Mouse (Mus musculus): Measurements from ENCODE around the gene Gm8232. TPM values are rescaled to one million over a fixed set of nuclear protein-coding genes. Genes with fewer than 3 reads are reported as not detected.
"Not testable (repeated sequence)": the region's sequence is repeated elsewhere in the genome, so short reads cannot be mapped to it uniquely, and the experiment has no call there.

Gm8232 gene
- polyA plus RNA-seq (2012; fragmentation: generic; extraction: Trizol) = not detected
- long read RNA-seq, experiment 1 = 0 reads
- long read RNA-seq, experiment 2 = 0 reads

- H3K79me3 ChIP-seq (ENCODE audit: low read depth) = not testable (repeated sequence)
Measured at GRCm38 (mm10) chr14:44433335-44433734, at the start of gene Gm8232. TSS of gene Gm8232 (plus strand) at chr14:44433635.

GRCm38 (mm10) chr14:44384233-44384632 lies 49.2 kb upstream of the Gm8232 start:
- H3K79me2 ChIP-seq (ENCODE audit: control insufficient read depth, insufficient read depth); H3K79me3 ChIP-seq (ENCODE audit: low read depth); H3K4me3 ChIP-seq (ENCODE audit: insufficient read depth, poor library complexity, severe bottlenecking); H3K27me3 ChIP-seq (ENCODE audit: control insufficient read depth, insufficient read depth, insufficient read length); H3K36me3 ChIP-seq (ENCODE audit: control insufficient read depth, insufficient read depth); H3ac ChIP-seq (ENCODE audit: control insufficient read depth, insufficient read length, low read depth): not testable (repeated sequence)

More at GRCm38 (mm10) chr14:44433335-44433734, at the start of gene Gm8232:
- not testable (repeated sequence) for H3K36me3 ChIP-seq (ENCODE audit: control insufficient read depth, insufficient read depth); H3K79me2 ChIP-seq (ENCODE audit: control insufficient read depth, insufficient read depth); H3K27me3 ChIP-seq (ENCODE audit: control insufficient read depth, insufficient read depth, insufficient read length); H3ac ChIP-seq (ENCODE audit: control insufficient read depth, insufficient read length, low read depth); H3K4me3 ChIP-seq (ENCODE audit: insufficient read depth, poor library complexity, severe bottlenecking)

GRCm38 (mm10) chr14:44410588-44410987 lies 22.8 kb upstream of the Gm8232 start, which contains the start of gene Gm3371:
TSS of gene Gm3371 (minus strand) at chr14:44410688.
- H3K79me2 ChIP-seq (ENCODE audit: control insufficient read depth, insufficient read depth); H3K79me3 ChIP-seq (ENCODE audit: low read depth); H3K36me3 ChIP-seq (ENCODE audit: control insufficient read depth, insufficient read depth); H3K4me3 ChIP-seq (ENCODE audit: insufficient read depth, poor library complexity, severe bottlenecking); H3K27me3 ChIP-seq (ENCODE audit: control insufficient read depth, insufficient read depth, insufficient read length); H3ac ChIP-seq (ENCODE audit: control insufficient read depth, insufficient read length, low read depth): not testable (repeated sequence)

Other genes starting within 250 kb of the Gm8232 start
- not detected for gene Gm8212, start 236.0 kb upstream of the Gm8232 start, polyA plus RNA-seq (2012; fragmentation: generic; extraction: Trizol)
- gene 4930503E14Rik, start 220.4 kb upstream of the Gm8232 start, polyA plus RNA-seq (2012; fragmentation: generic; extraction: Trizol) = not detected
- not detected for gene Gm8220, start 148.1 kb upstream of the Gm8232 start, polyA plus RNA-seq (2012; fragmentation: generic; extraction: Trizol)
- not detected for gene Gm5930, start 95.1 kb upstream of the Gm8232 start, polyA plus RNA-seq (2012; fragmentation: generic; extraction: Trizol)
- not detected for gene Gm8229, start 68.3 kb upstream of the Gm8232 start, polyA plus RNA-seq (2012; fragmentation: generic; extraction: Trizol)
- not detected for gene Gm3371, start 22.9 kb upstream of the Gm8232 start, polyA plus RNA-seq (2012; fragmentation: generic; extraction: Trizol)
- gene BC061237, start 58.8 kb downstream of the Gm8232 start, polyA plus RNA-seq (2012; fragmentation: generic; extraction: Trizol) = not detected
- gene Gm17093, start 84.6 kb downstream of the Gm8232 start, polyA plus RNA-seq (2012; fragmentation: generic; extraction: Trizol) = not detected
- not detected for gene Gm8247, start 149.5 kb downstream of the Gm8232 start, polyA plus RNA-seq (2012; fragmentation: generic; extraction: Trizol)
- 0.56 TPM for gene Gm5624, start 194.3 kb downstream of the Gm8232 start, polyA plus RNA-seq (2012; fragmentation: generic; extraction: Trizol)